Mouse (Mus musculus): Measurements from ENCODE around the gene Ces4a. TPM values are rescaled to one million over a fixed set of nuclear protein-coding genes. Genes with fewer than 3 reads are reported as not detected.
"Not testable (repeated sequence)": the region's sequence is repeated elsewhere in the genome, so short reads cannot be mapped to it uniquely, and the experiment has no call there.

Gene Ces4a
- polyA plus RNA-seq (2014; fragmentation: Nextera tagmentation; extraction: Ambion mirVana), result not detected in 2 replicates

GRCm38 (mm10) chr8:105131509-105131908 lies at the start of gene Ces4a:
Gene Ces4a, plus strand, starts transcription at chr8:105131800.
- no peak within 1 kb of the TSS for H3K9ac ChIP-seq (ENCODE audit: low read length)
- H3K27me3 ChIP-seq (ENCODE audit: control insufficient read depth, insufficient read depth, low read length), result no peaks in the 10 kb centered on the region
- DNase-seq (ENCODE audit: low spot score) (no peak), ATAC-seq (replicated peaks; ENCODE audit: low FRiP score) (no peak)
- no peak within 1 kb of the TSS for H3K4me3 ChIP-seq (ENCODE audit: low read depth, low read length)
- H3K4me2 ChIP-seq (ENCODE audit: low read depth, low read length, severe bottlenecking), result no peak within 1 kb of the TSS
- no peaks in the 10 kb centered on the region for H3K36me3 ChIP-seq (ENCODE audit: control insufficient read depth, insufficient read depth, low read length)
- WGBS, result 88% methylated on average over 5 of the region's 5 CpGs
- H3K27ac ChIP-seq (ENCODE audit: low read depth, low read length), result no peak within 1 kb of the TSS
- H3K9me3 ChIP-seq (ENCODE audit: control insufficient read depth, low read length), result no peaks in the 10 kb centered on the region
- H3K4me1 ChIP-seq (replicated peaks; ENCODE audit: control insufficient read depth, insufficient read depth, low read length), result no peaks in the 10 kb centered on the region

DNA sequence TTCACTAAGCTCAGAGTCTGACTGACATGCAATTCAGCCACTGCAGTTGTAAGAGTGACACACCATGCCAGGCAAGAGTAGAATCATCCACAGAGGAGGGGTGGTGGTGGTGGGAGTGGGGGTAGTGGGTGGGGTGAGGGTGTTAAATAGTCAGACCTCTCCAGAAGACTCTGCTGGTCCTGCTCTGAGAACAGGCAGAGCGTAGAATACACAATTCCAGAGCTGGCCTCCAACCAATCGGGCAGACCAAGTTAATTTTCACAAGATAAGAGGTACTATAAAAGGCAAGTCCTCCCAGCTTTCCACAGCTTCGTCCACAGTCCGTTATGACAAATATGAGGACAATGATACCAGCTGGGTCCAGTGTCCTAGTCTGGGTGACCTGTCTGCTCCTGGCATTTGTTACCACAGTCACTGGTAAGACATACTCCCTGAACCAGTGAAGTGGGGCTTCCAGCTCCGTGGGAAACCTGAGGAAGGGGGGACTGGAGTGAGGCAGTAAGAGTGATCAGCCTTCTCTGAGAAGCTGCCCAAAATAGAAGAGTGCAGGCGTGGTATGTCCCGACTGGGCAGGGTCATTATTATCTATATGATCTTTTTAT lies 48.0 kb upstream of the Ces4a start, which contains the start of gene Ces3b:
Gene Ces3b, plus strand, starts transcription at position 305 of the 602 bp plus-strand sequence.
- H3K27me3 ChIP-seq (ENCODE audit: control insufficient read depth, insufficient read depth, low read length), result no peaks in the 10 kb centered on the region

DNA sequence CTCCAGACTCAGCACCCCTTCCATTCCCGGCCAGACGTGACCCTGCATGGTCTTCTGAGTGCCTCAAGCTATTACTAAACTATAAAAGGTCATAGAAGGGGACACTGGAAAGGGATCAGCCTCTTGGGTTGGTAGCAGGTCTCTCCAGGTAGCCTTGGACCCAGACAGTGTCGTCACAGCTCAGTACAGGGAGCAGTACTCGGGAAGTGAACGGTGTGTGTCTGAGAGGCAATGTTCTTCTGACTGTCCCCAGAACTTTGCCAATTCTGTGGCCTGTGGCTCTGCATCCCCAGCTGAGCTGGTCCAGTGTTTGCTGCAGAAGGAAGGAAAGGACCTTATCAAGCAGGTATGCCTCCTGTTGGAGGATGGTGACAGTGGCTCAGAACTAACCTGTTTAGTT lies 43.4 kb upstream of the Ces4a start:
- H3K9me3 ChIP-seq (ENCODE audit: control insufficient read depth, low read length); H3K4me2 ChIP-seq (ENCODE audit: low read depth, low read length, severe bottlenecking); H3K27ac ChIP-seq (ENCODE audit: low read depth, low read length); H3K4me3 ChIP-seq (ENCODE audit: low read depth, low read length); H3K36me3 ChIP-seq (ENCODE audit: control insufficient read depth, insufficient read depth, low read length); ATAC-seq (replicated peaks; ENCODE audit: low FRiP score); H3K9ac ChIP-seq (ENCODE audit: low read length); H3K4me1 ChIP-seq (replicated peaks; ENCODE audit: control insufficient read depth, insufficient read depth, low read length); H3K27me3 ChIP-seq (ENCODE audit: control insufficient read depth, insufficient read depth, low read length); DNase-seq (ENCODE audit: low spot score): not testable (repeated sequence)
- 80% methylated on average over 4 of the region's 5 CpGs for WGBS

More for the DNA sequence above, 48.0 kb upstream of the Ces4a start, which contains the start of gene Ces3b:
- ATAC-seq (replicated peaks; ENCODE audit: low FRiP score), result no peak
- H3K9me3 ChIP-seq (ENCODE audit: control insufficient read depth, low read length), result no peaks in the 10 kb centered on the region
- no peaks in the 10 kb centered on the region for H3K4me1 ChIP-seq (replicated peaks; ENCODE audit: control insufficient read depth, insufficient read depth, low read length)
- 85% methylated on average over 7 of the region's 7 CpGs for WGBS
- no peak for DNase-seq (ENCODE audit: low spot score)
- H3K9ac ChIP-seq (ENCODE audit: low read length), result no peak within 1 kb of the TSS
- H3K36me3 ChIP-seq (ENCODE audit: control insufficient read depth, insufficient read depth, low read length), result no peaks in the 10 kb centered on the region
- no peak within 1 kb of the TSS for H3K4me3 ChIP-seq (ENCODE audit: low read depth, low read length)
- no peak within 1 kb of the TSS for H3K4me2 ChIP-seq (ENCODE audit: low read depth, low read length, severe bottlenecking)
- H3K27ac ChIP-seq (ENCODE audit: low read depth, low read length), result no peak within 1 kb of the TSS

GRCm38 (mm10) chr8:105088581-105088980 lies 43.0 kb upstream of the Ces4a start:
- H3K27ac ChIP-seq (ENCODE audit: low read depth, low read length), result no peak overlapping the region
- DNase-seq (ENCODE audit: low spot score), result no peak
- H3K4me2 ChIP-seq (ENCODE audit: low read depth, low read length, severe bottlenecking), result no peak overlapping the region
- no peak for ATAC-seq (replicated peaks; ENCODE audit: low FRiP score)
- H3K4me1 ChIP-seq (replicated peaks; ENCODE audit: control insufficient read depth, insufficient read depth, low read length), result no peaks in the 10 kb centered on the region
- no peaks in the 10 kb centered on the region for H3K36me3 ChIP-seq (ENCODE audit: control insufficient read depth, insufficient read depth, low read length)
- no peak overlapping the region for H3K9ac ChIP-seq (ENCODE audit: low read length)
- no peaks in the 10 kb centered on the region for H3K9me3 ChIP-seq (ENCODE audit: control insufficient read depth, low read length)
- no peak overlapping the region for H3K4me3 ChIP-seq (ENCODE audit: low read depth, low read length)
- H3K27me3 ChIP-seq (ENCODE audit: control insufficient read depth, insufficient read depth, low read length), result no peaks in the 10 kb centered on the region
- 74% methylated on average over 4 of the region's 4 CpGs for WGBS

DNA sequence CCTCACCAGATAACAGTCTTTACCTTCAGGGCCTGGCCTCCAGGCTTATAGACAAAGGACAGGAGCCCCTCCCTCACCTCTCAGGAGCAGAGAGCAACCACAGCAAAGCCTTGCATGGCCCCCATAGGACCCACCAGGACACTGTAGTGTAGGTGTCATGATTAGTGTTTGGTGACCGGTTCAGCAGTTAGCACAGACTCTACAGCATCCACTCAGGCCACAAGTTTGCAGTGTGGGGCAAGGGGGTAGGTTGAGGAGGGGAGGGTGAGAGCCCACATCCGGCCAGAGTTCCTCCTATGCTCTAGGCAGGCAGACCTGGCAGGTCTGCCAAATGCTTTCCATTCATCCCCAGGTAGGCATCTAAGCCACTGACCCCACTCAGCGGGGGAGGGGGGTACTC lies 37.6 kb upstream of the Ces4a start:
- H3K4me3 ChIP-seq (ENCODE audit: low read depth, low read length), result no peak overlapping the region
- no peaks in the 10 kb centered on the region for H3K9me3 ChIP-seq (ENCODE audit: control insufficient read depth, low read length)
- no peak overlapping the region for H3K27ac ChIP-seq (ENCODE audit: low read depth, low read length)
- H3K36me3 ChIP-seq (ENCODE audit: control insufficient read depth, insufficient read depth, low read length), result no peaks in the 10 kb centered on the region
- H3K4me2 ChIP-seq (ENCODE audit: low read depth, low read length, severe bottlenecking), result no peak overlapping the region
- ATAC-seq (replicated peaks; ENCODE audit: low FRiP score), result no peak
- DNase-seq (ENCODE audit: low spot score), result no peak
- no peak overlapping the region for H3K9ac ChIP-seq (ENCODE audit: low read length)
- no peaks in the 10 kb centered on the region for H3K4me1 ChIP-seq (replicated peaks; ENCODE audit: control insufficient read depth, insufficient read depth, low read length)
- 77% methylated on average over 2 of the region's 3 CpGs for WGBS
- H3K27me3 ChIP-seq (ENCODE audit: control insufficient read depth, insufficient read depth, low read length), result no peaks in the 10 kb centered on the region

- not testable (repeated sequence) for H3K27ac ChIP-seq (ENCODE audit: low read depth, low read length); H3K9me3 ChIP-seq (ENCODE audit: control insufficient read depth, low read length); H3K9ac ChIP-seq (ENCODE audit: low read length); H3K27me3 ChIP-seq (ENCODE audit: control insufficient read depth, insufficient read depth, low read length); H3K4me3 ChIP-seq (ENCODE audit: low read depth, low read length); DNase-seq (ENCODE audit: low spot score); ATAC-seq (replicated peaks; ENCODE audit: low FRiP score); H3K4me2 ChIP-seq (ENCODE audit: low read depth, low read length, severe bottlenecking); H3K4me1 ChIP-seq (replicated peaks; ENCODE audit: control insufficient read depth, insufficient read depth, low read length); H3K36me3 ChIP-seq (ENCODE audit: control insufficient read depth, insufficient read depth, low read length)
- 83% methylated on average over 4 of the region's 4 CpGs for WGBS
These were observed 29.4 kb upstream of the Ces4a start for GRCm38 (mm10) chr8:105102101-105102785.

- not testable (repeated sequence) for H3K4me1 ChIP-seq (replicated peaks; ENCODE audit: control insufficient read depth, insufficient read depth, low read length); H3K9ac ChIP-seq (ENCODE audit: low read length); H3K27me3 ChIP-seq (ENCODE audit: control insufficient read depth, insufficient read depth, low read length); H3K27ac ChIP-seq (ENCODE audit: low read depth, low read length); DNase-seq (ENCODE audit: low spot score); ATAC-seq (replicated peaks; ENCODE audit: low FRiP score); H3K36me3 ChIP-seq (ENCODE audit: control insufficient read depth, insufficient read depth, low read length); H3K4me3 ChIP-seq (ENCODE audit: low read depth, low read length); H3K4me2 ChIP-seq (ENCODE audit: low read depth, low read length, severe bottlenecking); H3K9me3 ChIP-seq (ENCODE audit: control insufficient read depth, low read length)
- 86% methylated on average over 5 of the region's 5 CpGs for WGBS
These were observed 27.9 kb upstream of the Ces4a start for GRCm38 (mm10) chr8:105103701-105104100.

GRCm38 (mm10) chr8:105104220-105104619 lies 27.4 kb upstream of the Ces4a start:
- Histone ChIP-seq H3K4me2 (ENCODE audit: low read depth, low read length, severe bottlenecking) (no peak overlapping the region), H3K36me3 (ENCODE audit: control insufficient read depth, insufficient read depth, low read length) (no peaks in the 10 kb centered on the region), H3K4me1 (replicated peaks; ENCODE audit: control insufficient read depth, insufficient read depth, low read length) (no peaks in the 10 kb centered on the region), H3K9ac (ENCODE audit: low read length) (no peak overlapping the region), H3K27ac (ENCODE audit: low read depth, low read length) (no peak overlapping the region), H3K9me3 (ENCODE audit: control insufficient read depth, low read length) (no peaks in the 10 kb centered on the region), H3K27me3 (ENCODE audit: control insufficient read depth, insufficient read depth, low read length) (no peaks in the 10 kb centered on the region), H3K4me3 (ENCODE audit: low read depth, low read length) (no peak overlapping the region)
- ATAC-seq (replicated peaks; ENCODE audit: low FRiP score), result no peak
- WGBS, result 84% methylated on average over 3 of the region's 3 CpGs
- DNase-seq (ENCODE audit: low spot score), result no peak

DNA sequence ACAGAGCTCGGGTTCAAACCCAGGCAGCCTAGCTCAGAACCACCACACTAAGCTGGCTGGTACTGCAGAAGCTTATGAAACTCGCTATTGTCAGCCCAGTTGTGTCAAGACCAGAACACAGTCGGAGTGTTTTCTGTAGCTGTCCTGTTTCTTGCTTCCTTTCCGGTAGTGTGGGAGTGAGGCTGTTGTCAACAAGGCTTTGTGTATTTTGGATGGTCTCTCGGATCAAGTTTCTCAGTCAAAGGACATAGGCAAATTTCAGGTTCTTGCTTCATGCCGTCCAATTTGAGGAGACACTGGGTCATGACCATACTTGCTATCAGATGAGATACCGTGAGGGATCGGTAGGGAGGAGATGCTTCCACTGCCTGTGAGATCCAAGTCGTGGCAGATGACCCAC lies 1.7 kb upstream of the Ces4a start:
- DNase-seq (ENCODE audit: low spot score) (no peak), ATAC-seq (replicated peaks; ENCODE audit: low FRiP score) (no peak)
- Histone ChIP-seq H3K4me2 (ENCODE audit: low read depth, low read length, severe bottlenecking) (no peak overlapping the region), H3K36me3 (ENCODE audit: control insufficient read depth, insufficient read depth, low read length) (no peaks in the 10 kb centered on the region), H3K9ac (ENCODE audit: low read length) (no peak overlapping the region), H3K4me3 (ENCODE audit: low read depth, low read length) (no peak overlapping the region), H3K27me3 (ENCODE audit: control insufficient read depth, insufficient read depth, low read length) (no peaks in the 10 kb centered on the region), H3K4me1 (replicated peaks; ENCODE audit: control insufficient read depth, insufficient read depth, low read length) (no peaks in the 10 kb centered on the region), H3K27ac (ENCODE audit: low read depth, low read length) (no peak overlapping the region), H3K9me3 (ENCODE audit: control insufficient read depth, low read length) (no peaks in the 10 kb centered on the region)
- WGBS, result 84% methylated on average over 9 of the region's 9 CpGs

Data from forebrain, embryonic 11.5 days (tissue).